Mouse (Mus musculus): Measurements from ENCODE around the gene Nfia. TPM values are rescaled to one million over a fixed set of nuclear protein-coding genes. Genes with fewer than 3 reads are reported as not detected.

Nfia gene
- polyA plus RNA-seq, 1 experiment from 2014 or later, result 49.2 TPM

DNA sequence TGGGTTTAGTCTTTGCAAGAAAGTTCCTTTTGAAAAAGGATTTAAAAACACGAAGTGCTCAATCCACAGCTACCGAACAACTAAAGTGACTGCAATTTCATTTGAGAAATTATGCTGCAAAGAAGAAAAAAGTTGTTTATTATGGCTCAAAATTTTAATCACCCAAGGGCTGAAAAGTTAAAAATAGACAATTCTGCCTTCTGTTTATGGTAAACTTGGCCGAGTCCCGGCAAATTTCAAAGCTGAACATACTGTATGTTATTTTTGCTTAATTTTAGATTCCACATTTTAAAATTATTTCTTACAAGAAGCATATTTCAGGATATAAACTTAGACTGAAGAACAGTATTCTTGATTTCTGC lies 59.7 kb downstream of the Nfia start:
- no peaks in the 10 kb centered on the region for H3K9me3 ChIP-seq (ENCODE audit: control insufficient read depth, low read length)
- no peaks in the 10 kb centered on the region for H3K27me3 ChIP-seq (ENCODE audit: control insufficient read depth, insufficient read depth, low read length)
- H3K9ac ChIP-seq, result no peak overlapping the region
- no peak for DNase-seq (ENCODE audit: low spot score)
- no peaks in the 10 kb centered on the region for H3K36me3 ChIP-seq (replicated peaks; ENCODE audit: control insufficient read depth, insufficient read depth)
- peaks cover 6% of the 10 kb centered on the region for H3K4me1 ChIP-seq (replicated peaks; ENCODE audit: control insufficient read depth, insufficient read depth, low read length)
- no peak overlapping the region for H3K27ac ChIP-seq
- no peak overlapping the region for H3K4me2 ChIP-seq (replicated peaks)
- WGBS, result 93% methylated on average over 4 of the region's 4 CpGs
- H3K4me3 ChIP-seq (replicated peaks; ENCODE audit: low read length), result no peak overlapping the region
- no peak for ATAC-seq (ENCODE audit: low FRiP score)

DNA sequence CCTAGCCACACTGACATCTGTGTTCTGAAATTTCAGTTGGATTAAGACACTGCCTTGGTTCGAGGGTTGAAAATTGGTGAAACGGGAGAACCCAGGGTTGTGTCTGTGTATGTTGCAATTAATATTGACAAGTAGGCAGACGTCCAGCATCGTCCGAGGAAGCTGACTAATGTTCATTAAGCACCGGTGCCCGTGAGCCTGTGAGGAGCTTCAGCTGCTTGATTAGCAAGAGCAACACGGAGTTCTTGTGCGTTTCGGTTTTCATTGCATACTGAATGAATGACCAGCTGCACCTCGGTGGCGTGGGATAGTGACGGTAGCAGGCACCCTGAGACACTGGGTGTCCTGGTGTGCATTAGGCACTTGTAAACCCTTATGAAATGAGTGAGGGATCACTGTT lies 64.3 kb downstream of the Nfia start:
- no peak overlapping the region for H3K4me3 ChIP-seq (replicated peaks; ENCODE audit: low read length)
- H3K4me1 ChIP-seq (replicated peaks; ENCODE audit: control insufficient read depth, insufficient read depth, low read length), result peaks cover 28% of the 10 kb centered on the region
- DNase-seq (ENCODE audit: low spot score), result no peak
- H3K9me3 ChIP-seq (ENCODE audit: control insufficient read depth, low read length), result no peaks in the 10 kb centered on the region
- H3K27ac ChIP-seq, result no peak overlapping the region
- no peak overlapping the region for H3K4me2 ChIP-seq (replicated peaks)
- H3K9ac ChIP-seq, result no peak overlapping the region
- H3K27me3 ChIP-seq (ENCODE audit: control insufficient read depth, insufficient read depth, low read length), result no peaks in the 10 kb centered on the region
- ATAC-seq (ENCODE audit: low FRiP score), result no peak
- H3K36me3 ChIP-seq (replicated peaks; ENCODE audit: control insufficient read depth, insufficient read depth), result no peaks in the 10 kb centered on the region
- WGBS, result 33% methylated on average over 13 of the region's 13 CpGs

DNA sequence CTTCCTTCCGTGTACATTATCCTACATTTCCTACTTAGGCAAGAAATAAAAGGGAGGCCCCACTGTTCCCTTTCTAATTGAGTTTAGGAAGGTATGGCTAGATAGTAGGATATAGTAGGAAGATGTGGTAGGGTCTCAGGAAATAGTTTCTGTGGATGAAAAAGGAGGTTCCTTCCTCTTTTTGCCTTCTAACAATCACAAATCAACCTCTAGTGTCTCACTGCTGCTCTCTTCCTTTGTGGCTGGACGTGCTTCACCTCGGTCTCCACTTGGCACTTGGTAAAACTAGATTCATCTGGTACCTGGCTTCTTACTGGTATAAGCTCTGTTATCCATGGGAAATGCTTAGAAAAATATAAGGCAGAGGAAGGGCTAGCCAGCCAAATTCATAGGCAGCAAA lies 65.2 kb downstream of the Nfia start:
- H3K36me3 ChIP-seq (replicated peaks; ENCODE audit: control insufficient read depth, insufficient read depth), result no peaks in the 10 kb centered on the region
- H3K9me3 ChIP-seq (ENCODE audit: control insufficient read depth, low read length), result no peaks in the 10 kb centered on the region
- H3K4me3 ChIP-seq (replicated peaks; ENCODE audit: low read length), result no peak overlapping the region
- peaks cover 28% of the 10 kb centered on the region for H3K4me1 ChIP-seq (replicated peaks; ENCODE audit: control insufficient read depth, insufficient read depth, low read length)
- no peak for DNase-seq (ENCODE audit: low spot score)
- H3K27ac ChIP-seq, result no peak overlapping the region
- no peak overlapping the region for H3K4me2 ChIP-seq (replicated peaks)
- H3K9ac ChIP-seq, result no peak overlapping the region
- WGBS, result 84% methylated on average over 3 of the region's 3 CpGs
- ATAC-seq (ENCODE audit: low FRiP score), result no peak
- H3K27me3 ChIP-seq (ENCODE audit: control insufficient read depth, insufficient read depth, low read length), result no peaks in the 10 kb centered on the region

DNA sequence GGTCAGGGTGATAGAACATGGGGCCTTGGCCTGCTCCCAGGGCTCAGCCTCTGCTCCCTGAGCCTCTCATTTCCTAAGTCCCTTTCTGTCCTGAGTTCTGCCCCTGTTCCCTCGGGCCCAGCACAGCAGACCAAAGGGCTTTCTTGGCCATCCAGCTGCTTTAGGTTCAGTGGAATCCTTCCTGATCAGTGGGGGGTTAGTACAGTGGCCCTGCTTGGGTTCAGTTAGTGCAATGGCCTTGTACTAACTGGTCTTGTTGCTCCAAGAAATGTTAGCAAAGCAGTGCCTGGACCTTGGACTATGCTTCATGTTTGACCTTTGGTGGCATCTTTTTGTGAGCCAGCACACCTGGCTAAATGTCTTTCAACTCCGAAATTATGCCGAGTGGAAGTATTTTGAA lies 66.1 kb downstream of the Nfia start:
- Histone ChIP-seq H3K9ac (no peak overlapping the region), H3K27me3 (ENCODE audit: control insufficient read depth, insufficient read depth, low read length) (no peaks in the 10 kb centered on the region), H3K4me3 (replicated peaks; ENCODE audit: low read length) (no peak overlapping the region), H3K4me1 (replicated peaks; ENCODE audit: control insufficient read depth, insufficient read depth, low read length) (peaks cover 28% of the 10 kb centered on the region), H3K36me3 (replicated peaks; ENCODE audit: control insufficient read depth, insufficient read depth) (no peaks in the 10 kb centered on the region), H3K27ac (peak overlapping the region; percentile 29; the same call in 1 of the 2 replicates), H3K4me2 (replicated peaks) (no peak overlapping the region), H3K9me3 (ENCODE audit: control insufficient read depth, low read length) (no peaks in the 10 kb centered on the region)
- DNase-seq (ENCODE audit: low spot score) (no peak), ATAC-seq (ENCODE audit: low FRiP score) (no peak)
- WGBS, result 55% methylated on average over 3 of the region's 3 CpGs

DNA sequence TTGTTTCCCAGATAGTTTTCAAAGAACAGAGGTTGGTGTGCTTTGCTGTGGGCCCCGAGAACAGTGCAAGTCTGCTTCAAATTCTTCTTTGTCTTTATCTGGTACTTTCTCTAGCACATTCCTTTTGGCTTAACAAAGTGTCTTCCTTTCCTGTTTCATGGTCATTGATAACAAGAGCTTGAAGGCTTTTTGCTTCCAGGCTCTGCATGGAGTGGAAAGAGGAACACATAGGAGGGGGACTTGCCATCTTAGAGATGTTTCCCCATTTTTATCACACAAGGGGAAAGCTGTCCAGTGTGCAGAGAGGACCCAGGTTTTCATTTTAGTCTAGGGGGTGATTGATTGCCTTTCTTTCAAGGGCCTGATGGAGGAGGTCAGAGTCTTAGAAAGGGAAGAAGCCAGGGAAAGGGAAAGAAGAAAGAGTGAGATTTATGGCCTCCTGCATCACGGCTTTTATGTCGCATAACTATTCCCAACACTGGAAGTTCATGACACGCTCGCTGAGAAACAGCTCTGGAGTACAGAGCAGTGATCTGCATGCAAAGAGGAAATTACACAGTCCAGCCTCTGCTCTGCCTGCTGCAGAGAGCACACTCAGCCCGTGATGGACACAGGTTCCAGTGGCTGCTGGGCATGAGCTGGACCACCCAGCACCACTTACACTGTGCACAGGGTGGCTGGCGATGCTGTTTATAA lies 67.0 kb downstream of the Nfia start:
- WGBS, result 14% methylated on average over 7 of the region's 7 CpGs
- Histone ChIP-seq H3K27ac (peak overlapping the region; percentile 16; the same call in 1 of the 2 replicates), H3K4me2 (replicated peaks) (no peak overlapping the region), H3K36me3 (replicated peaks; ENCODE audit: control insufficient read depth, insufficient read depth) (no peaks in the 10 kb centered on the region), H3K9ac (no peak overlapping the region), H3K4me3 (replicated peaks; ENCODE audit: low read length) (no peak overlapping the region), H3K27me3 (ENCODE audit: control insufficient read depth, insufficient read depth, low read length) (no peaks in the 10 kb centered on the region), H3K4me1 (replicated peaks; ENCODE audit: control insufficient read depth, insufficient read depth, low read length) (peaks cover 36% of the 10 kb centered on the region), H3K9me3 (ENCODE audit: control insufficient read depth, low read length) (no peaks in the 10 kb centered on the region)
- DNase-seq (ENCODE audit: low spot score) (no peak), ATAC-seq (ENCODE audit: low FRiP score) (peak; percentile 78)

DNA sequence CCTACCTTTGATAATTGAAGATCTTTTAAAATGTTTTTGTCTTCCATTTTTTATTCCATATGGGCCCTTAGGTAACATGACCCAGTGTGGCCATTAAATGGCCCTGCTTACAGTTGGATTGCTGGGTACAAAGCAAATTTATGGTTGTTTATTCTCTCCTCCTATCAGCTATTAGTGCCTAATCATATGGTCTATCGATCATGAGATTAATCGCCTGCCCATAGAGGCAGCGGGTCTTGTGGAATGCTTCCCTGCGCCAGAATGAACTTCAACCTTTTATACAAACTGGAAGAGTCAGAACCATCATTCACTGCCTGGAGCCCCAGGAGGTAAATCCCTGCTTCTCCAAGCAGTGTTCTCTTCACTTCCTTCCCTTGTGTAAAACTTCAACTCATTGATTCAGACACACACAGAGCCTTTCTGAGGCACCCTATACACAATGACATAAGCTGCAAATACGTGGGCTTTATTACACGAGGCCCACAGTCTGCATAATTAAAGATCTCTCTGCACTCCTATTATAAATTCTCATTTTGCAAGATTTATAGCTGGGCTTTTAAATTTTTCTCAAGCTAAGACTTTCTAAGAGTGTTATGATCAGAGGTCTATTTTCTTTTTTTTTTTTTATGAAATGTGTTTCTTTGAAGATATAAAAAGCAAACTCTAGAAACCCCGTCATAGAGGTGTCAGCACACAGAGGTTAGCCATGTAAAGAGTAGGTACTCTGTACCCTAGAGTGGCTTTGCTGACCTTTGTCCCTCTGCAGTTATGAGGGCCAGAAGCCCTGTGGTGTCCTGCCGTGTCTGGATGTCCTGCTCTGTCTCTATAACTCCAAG lies 67.9 kb downstream of the Nfia start:
- H3K36me3 ChIP-seq (replicated peaks; ENCODE audit: control insufficient read depth, insufficient read depth), result no peaks in the 10 kb centered on the region
- H3K9me3 ChIP-seq (ENCODE audit: control insufficient read depth, low read length), result no peaks in the 10 kb centered on the region
- no peak overlapping the region for H3K4me3 ChIP-seq (replicated peaks; ENCODE audit: low read length)
- H3K9ac ChIP-seq, result no peak overlapping the region
- peak; percentile 21; the same call in 1 of the 2 replicates for ATAC-seq (ENCODE audit: low FRiP score)
- WGBS, result 21% methylated on average over 8 of the region's 8 CpGs
- no peaks in the 10 kb centered on the region for H3K27me3 ChIP-seq (ENCODE audit: control insufficient read depth, insufficient read depth, low read length)
- H3K27ac ChIP-seq, result peak overlapping the region; percentile 11; the same call in 1 of the 2 replicates
- DNase-seq (ENCODE audit: low spot score), result no peak
- no peak overlapping the region for H3K4me2 ChIP-seq (replicated peaks)
- peaks cover 40% of the 10 kb centered on the region for H3K4me1 ChIP-seq (replicated peaks; ENCODE audit: control insufficient read depth, insufficient read depth, low read length)

DNA sequence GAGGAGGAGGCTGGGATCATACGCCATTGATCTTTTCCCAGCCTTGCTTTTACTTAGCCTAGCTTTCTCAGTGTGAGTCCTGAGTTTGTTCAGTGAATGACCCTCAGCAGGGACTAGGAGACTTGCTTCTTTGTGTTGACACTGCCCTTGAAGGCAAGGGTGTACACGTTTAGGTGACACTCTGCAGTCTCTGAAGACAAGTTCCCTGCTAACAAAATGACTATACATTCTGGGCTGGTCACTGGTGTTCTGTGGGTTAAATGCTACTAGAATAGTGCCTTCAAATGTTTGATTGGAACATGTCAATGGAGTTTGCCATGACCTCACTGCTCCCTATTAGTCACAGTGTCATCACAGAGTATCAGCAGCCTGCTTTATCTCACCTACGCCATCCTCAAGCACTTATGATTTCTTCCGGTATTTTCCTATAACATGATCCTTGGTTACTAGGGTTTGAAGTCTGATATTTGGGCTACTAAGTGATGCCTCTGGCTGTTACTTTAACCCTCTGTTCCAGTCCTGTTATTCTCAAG lies 68.6 kb downstream of the Nfia start:
- DNase-seq (ENCODE audit: low spot score) (no peak), ATAC-seq (ENCODE audit: low FRiP score) (no peak)
- H3K4me1 ChIP-seq (replicated peaks; ENCODE audit: control insufficient read depth, insufficient read depth, low read length), result peaks cover 40% of the 10 kb centered on the region
- no peaks in the 10 kb centered on the region for H3K36me3 ChIP-seq (replicated peaks; ENCODE audit: control insufficient read depth, insufficient read depth)
- H3K27me3 ChIP-seq (ENCODE audit: control insufficient read depth, insufficient read depth, low read length), result no peaks in the 10 kb centered on the region
- H3K9me3 ChIP-seq (ENCODE audit: control insufficient read depth, low read length), result no peaks in the 10 kb centered on the region
- WGBS, result 45% methylated on average over 4 of the region's 4 CpGs
- no peak overlapping the region for H3K9ac ChIP-seq
- H3K27ac ChIP-seq, result no peak overlapping the region
- H3K4me2 ChIP-seq (replicated peaks), result no peak overlapping the region
- H3K4me3 ChIP-seq (replicated peaks; ENCODE audit: low read length), result no peak overlapping the region

DNA sequence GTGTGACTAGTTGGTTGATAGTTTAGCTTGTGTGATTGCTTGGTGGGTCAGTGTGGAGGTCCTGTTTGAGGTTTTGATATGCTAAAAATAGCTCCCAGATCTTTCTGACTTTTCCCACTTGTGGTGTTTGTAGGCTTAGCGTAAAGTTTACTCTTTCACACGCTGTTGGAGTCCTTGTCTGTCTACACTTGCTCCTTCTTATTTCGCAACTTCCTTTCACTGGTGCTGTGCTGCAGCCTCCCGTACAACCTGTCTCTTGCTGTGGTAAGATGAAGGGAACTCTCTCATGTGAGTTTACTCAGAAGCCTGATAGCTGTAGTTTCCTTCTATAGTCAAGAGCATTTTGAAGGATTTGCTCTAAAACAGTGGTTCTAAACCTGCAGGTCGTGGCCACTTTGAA lies 69.2 kb downstream of the Nfia start:
- no peak overlapping the region for H3K27ac ChIP-seq

DNA sequence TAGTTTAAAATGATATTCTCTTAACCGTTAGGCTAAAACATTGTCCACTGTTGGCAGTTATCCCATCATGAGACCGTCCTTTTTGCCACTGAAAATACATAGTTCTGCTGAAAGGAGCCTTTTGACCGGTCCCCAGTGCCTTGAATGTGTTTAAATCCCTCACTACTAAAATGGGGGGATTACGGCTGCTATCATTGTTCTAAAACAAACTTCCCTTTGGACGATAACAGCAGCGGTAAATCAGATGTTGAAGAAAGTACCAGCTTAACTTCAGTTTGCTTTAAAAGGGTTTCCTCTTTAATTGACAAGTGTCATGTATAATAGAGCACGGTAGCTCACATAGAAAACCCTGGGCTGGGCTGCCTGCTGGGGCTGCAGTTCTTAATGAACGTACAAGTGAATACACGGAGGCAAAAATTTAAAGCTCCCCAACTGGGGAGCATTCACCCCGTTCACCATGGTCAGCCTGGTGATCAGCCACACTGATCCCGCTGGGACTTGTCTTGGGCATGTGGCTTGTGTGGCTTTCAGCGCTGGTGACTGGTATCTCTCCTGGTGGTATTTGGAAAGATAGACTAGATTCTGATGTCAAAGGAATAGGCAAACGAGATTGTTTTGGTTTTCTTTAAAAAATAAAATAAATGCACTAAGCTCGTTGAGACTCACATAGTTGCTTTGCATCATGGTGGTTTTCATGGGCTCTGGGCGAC lies 71.6 kb downstream of the Nfia start:
- Histone ChIP-seq H3K4me2 (replicated peaks) (no peak overlapping the region), H3K27me3 (ENCODE audit: control insufficient read depth, insufficient read depth, low read length) (no peaks in the 10 kb centered on the region), H3K9me3 (ENCODE audit: control insufficient read depth, low read length) (no peaks in the 10 kb centered on the region), H3K27ac (no peak overlapping the region), H3K9ac (no peak overlapping the region), H3K36me3 (replicated peaks; ENCODE audit: control insufficient read depth, insufficient read depth) (no peaks in the 10 kb centered on the region), H3K4me1 (replicated peaks; ENCODE audit: control insufficient read depth, insufficient read depth, low read length) (peaks cover 28% of the 10 kb centered on the region), H3K4me3 (replicated peaks; ENCODE audit: low read length) (no peak overlapping the region)
- no peak for DNase-seq (ENCODE audit: low spot score)
- 47% methylated on average over 15 of the region's 15 CpGs for WGBS
- ATAC-seq (ENCODE audit: low FRiP score), result no peak

More for the DNA sequence above, 69.2 kb downstream of the Nfia start:
- no peak overlapping the region for H3K9ac ChIP-seq
- 75% methylated on average over 5 of the region's 5 CpGs for WGBS
- H3K27me3 ChIP-seq (ENCODE audit: control insufficient read depth, insufficient read depth, low read length), result no peaks in the 10 kb centered on the region
- H3K4me3 ChIP-seq (replicated peaks; ENCODE audit: low read length), result no peak overlapping the region
- no peak for ATAC-seq (ENCODE audit: low FRiP score)
- H3K4me2 ChIP-seq (replicated peaks), result no peak overlapping the region
- no peaks in the 10 kb centered on the region for H3K9me3 ChIP-seq (ENCODE audit: control insufficient read depth, low read length)
- DNase-seq (ENCODE audit: low spot score), result no peak
- no peaks in the 10 kb centered on the region for H3K36me3 ChIP-seq (replicated peaks; ENCODE audit: control insufficient read depth, insufficient read depth)
- H3K4me1 ChIP-seq (replicated peaks; ENCODE audit: control insufficient read depth, insufficient read depth, low read length), result peaks cover 40% of the 10 kb centered on the region
